Mouse (Mus musculus): ENCODE measurements around the gene Robo3.

GRCm38 (mm10) chr9:37368081-37368830 is 64.8 kb downstream of the Robo3 start:
- TF ChIP-seq CTCF (IDR thresholded peaks at IDR 0.05; ENCODE audit: extremely low read depth, insufficient read length, insufficient replicate concordance, low read depth, low read length) = no peak
- TF ChIP-seq POLR2A (IDR thresholded peaks at IDR 0.05; ENCODE audit: low read depth, low read length) = no peak
